In the genomic region with DNA sequence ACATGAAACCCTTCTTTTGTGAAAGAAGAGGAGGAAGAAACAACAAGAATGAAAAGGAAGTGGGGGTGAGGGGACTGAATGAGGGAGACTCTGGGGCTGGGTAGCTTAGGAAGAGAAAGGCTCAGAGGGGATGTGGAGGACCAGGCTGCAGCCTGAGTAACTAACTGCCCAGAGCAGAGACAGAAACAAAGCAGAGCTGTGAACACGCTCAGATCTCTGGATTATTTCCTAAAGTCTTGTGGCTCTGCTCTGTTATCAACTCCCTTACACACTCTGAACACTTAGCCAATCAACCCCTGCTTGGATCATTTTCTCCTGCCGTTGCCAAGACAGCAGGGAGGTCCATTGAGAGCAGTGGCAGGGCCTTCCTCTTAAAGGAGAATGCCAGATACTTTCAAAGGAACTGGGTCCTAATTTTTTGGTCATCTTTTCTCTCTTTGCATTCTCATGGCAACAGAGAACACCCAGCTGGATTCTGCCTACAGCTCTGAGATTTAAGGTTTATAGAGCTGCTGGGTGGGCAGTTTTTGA, we compare ENCODE assay signal across 8 mouse cellular contexts. TPM values are rescaled to one million over a fixed set of nuclear protein-coding genes. Genes with fewer than 3 reads are reported as not detected.
A peak's percentile ranks its signal among the peaks of the same experiment; 100 is the strongest.
DNase-seq lines count a peak whose midpoint lies in the region; ATAC-seq lines count a peak whose summit lies in the region.

No protein-coding gene starts in this region.

- ATAC-seq in midbrain, embryonic 15.5 days (replicated peaks): peak; percentile 81

- no peaks in the 10 kb centered on the region for H3K27me3 ChIP-seq in midbrain, embryonic 15.5 days (replicated peaks)

- 0% methylated on average over 2 of the region's 2 CpGs for WGBS in midbrain, embryonic 15.5 days

- no peak overlapping the region for H3K4me2 ChIP-seq in midbrain, embryonic 15.5 days

- intact Hi-C loops in heart, postnatal 10 days (cut with DNase I): no loop called here

- no peak overlapping the region for H3K4me3 ChIP-seq in midbrain, embryonic 15.5 days

- H3K27ac ChIP-seq in midbrain, embryonic 15.5 days: peak overlapping the region; percentile 40

- H3K9me3 ChIP-seq in midbrain, embryonic 15.5 days: no peaks in the 10 kb centered on the region

- DNase-seq in adrenal gland, adult 2 months: peak; percentile 51
- DNase-seq in adrenal gland, adult 18-20 months (ENCODE audit: low spot score in 2 of 2): no peak
- peak; percentile 17 for DNase-seq in retina, postnatal 1 day
- no peak for DNase-seq in retina, embryonic 14.5 days (ENCODE audit: low spot score)
- peak; percentile 61 to 64 for DNase-seq in heart, postnatal 10 days
- DNase-seq in spleen, postnatal 4 days (ENCODE audit: low spot score in 2 of 2): no peak
- no peak for DNase-seq in cerebellum, adult 11 months

- no peak overlapping the region for H3K9ac ChIP-seq in midbrain, embryonic 15.5 days

- H3K36me3 ChIP-seq in midbrain, embryonic 15.5 days (replicated peaks): no peaks in the 10 kb centered on the region

- H3K4me1 ChIP-seq in midbrain, embryonic 15.5 days: peaks cover 19% of the 10 kb centered on the region

RNA-seq across cellular contexts. Expression of a gene that starts 5.5 kb away (rescaled TPM):
- total RNA-seq in adrenal gland, adult 2 months (2021): 1 to 10 TPM; 6.2 to 9.3 TPM
- 1.7 and 1.8 TPM in 2 replicates for polyA plus RNA-seq in adrenal gland, adult 2 months (2012; rRNA removed)
- total RNA-seq in adrenal gland, adult 18-20 months (2021): 10 to 100 TPM in 1 of 2 experiments, 1 to 10 TPM in 1; 5.7 to 11.3 TPM
- 10 to 100 TPM; 18.6 to 19.5 TPM for total RNA-seq in heart, postnatal 10 days (2021)
- polyA plus RNA-seq in midbrain, embryonic 15.5 days (2015; fragmentation: Nextera tagmentation; extraction: Ambion mirVana): 31.7 and 35.1 TPM in 2 replicates

RNA-seq across cellular contexts. Expression of a gene that starts 48.7 kb away (rescaled TPM):
- 1 to 10 TPM; 2.6 to 4.8 TPM for total RNA-seq in adrenal gland, adult 2 months (2021)
- 2.5 and 3.0 TPM in 2 replicates for polyA plus RNA-seq in adrenal gland, adult 2 months (2012; rRNA removed)
- 1 to 10 TPM; 2.7 to 4.7 TPM for total RNA-seq in adrenal gland, adult 18-20 months (2021)
- 1 to 10 TPM; 5.6 to 7.2 TPM for total RNA-seq in heart, postnatal 10 days (2021)
- polyA plus RNA-seq in midbrain, embryonic 15.5 days (2015; fragmentation: Nextera tagmentation; extraction: Ambion mirVana): 5.1 and 5.2 TPM in 2 replicates

Comparison
In these comparisons a context has a peak if more than half of its experiments do, and no peak if none do; other contexts are left out.
1. DNase-seq: peak in adrenal gland, adult 2 months (single experiment), retina, postnatal 1 day (single experiment) and heart, postnatal 10 days (2 of 2); none in adrenal gland, adult 18-20 months (0 of 2), retina, embryonic 14.5 days (single experiment), spleen, postnatal 4 days (0 of 2) and cerebellum, adult 11 months (single experiment).